Mouse (Mus musculus) retina, postnatal 1 day (tissue): Measurements from ENCODE around the gene Lhx8.
A peak's percentile ranks its signal among the peaks of the same experiment; 100 is the strongest.

Source experiments
- DNase-seq: peaks from one replicate; pipeline ENCODE4 v3.0.0-alpha.2; 2012

Lhx8 gene

DNA sequence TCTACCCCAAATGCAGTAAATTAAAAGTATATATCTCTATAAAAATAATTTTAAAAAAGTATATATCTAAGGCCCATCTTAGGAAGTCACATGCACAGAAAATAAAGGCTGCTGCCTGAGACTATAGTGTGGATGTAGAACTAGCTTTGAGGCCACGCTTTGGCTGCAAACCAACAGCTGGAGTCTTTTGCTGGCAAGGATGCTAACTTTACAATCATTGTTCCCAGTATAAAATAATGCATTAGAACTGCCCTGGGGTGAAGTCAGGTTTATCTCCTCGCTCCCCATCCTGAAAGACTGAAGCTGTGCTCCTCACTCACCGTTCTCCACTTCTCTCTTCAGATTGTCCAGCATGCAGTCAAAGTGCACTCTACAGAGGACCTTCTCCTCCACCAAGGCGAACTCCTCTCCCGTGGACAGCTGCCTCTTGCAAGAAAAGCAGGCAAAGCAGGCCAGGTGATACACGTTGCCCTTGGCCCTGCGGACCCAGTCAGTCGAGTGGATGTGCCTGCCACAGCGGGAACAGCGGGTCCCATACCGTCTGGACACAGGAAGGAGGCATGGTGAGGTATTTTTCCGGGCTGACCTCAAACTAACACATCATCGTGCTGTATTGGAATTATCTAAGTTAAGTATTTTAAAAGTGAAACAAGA lies 8.4 kb downstream of the Lhx8 start:
- no peak for DNase-seq

DNA sequence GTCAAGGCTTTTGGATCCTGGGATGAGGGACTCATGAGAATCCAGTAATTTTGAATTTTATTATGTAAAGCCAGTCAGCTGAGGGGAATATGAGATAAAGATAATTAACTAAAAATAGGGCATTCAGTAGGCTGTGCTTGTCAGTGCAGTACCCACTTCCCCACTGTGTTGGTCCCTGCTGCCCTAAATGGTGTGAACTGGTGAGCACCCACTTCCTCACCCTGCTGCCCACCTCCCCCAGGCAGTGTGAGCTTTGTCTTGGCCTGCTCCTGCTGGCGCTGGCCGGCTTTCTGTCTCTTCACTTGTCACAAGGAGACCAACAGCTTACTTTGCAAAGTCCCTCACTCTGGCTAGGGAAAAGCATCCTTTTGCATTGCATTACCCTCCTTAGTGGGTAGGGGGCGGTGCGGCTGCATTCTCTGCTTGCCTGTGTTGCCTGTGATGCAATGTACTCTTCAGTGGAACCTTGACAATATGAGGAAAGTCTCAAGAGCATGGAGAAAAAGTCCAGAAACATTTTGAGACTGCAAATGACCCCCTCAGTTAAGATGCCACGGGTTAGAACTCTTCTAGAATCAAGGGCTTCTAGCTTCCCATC lies 12.7 kb downstream of the Lhx8 start:
- peak; percentile 27 for DNase-seq

DNA sequence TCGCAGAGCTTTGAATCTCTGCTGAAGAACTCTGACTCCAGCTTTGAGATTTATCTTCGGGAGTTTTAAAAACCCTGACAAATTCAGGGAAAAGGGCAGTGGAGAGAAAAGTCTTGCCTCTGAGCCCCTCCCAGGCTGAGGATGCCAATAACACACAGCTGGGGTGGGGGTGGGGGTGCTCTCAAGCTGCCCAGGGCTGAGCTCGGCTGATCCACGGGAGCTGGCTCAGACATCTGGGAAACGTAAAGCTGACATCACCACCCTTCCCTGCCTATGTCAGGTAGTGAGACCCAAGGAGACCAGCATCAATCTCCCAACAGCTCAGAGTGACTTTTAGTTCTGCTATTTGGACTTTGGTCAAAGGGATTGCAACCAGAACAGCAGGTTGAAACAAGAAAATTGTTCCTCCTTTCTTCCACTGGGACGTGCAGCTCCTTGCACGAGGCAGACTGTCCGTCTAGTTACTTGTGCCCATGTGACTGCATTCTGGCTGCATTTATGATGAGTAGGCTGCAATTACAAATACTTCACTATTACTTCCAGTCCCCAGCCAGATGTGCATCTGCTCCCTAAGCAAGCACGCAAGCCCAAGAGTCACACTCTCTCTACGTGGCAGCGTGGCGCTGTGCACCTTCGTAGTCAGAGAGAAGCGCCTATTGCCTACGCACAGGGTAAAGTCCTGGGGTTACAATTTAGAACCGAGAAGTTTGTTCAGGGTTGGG lies 25.1 kb downstream of the Lhx8 start:
- peak; percentile 7 for DNase-seq

DNA sequence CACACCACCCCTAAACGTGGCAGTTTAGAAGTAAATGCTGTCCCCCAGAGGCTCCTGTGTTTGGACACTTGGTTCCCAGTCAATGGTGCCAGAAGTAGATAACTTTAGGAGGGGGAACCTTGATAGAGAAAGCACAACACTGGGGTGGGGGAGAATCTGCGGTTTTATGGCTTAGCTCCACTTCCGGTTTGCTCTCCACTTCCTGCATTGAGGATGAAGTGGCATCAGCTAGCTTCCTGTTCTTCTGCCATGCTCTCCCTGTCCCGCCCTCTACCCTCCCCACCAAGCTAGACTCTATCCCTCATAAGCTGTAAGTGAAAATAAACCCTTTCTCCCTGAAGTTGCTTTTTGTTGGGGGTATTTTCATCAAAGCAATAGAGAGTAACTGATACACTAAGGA lies 29.4 kb downstream of the Lhx8 start:
- DNase-seq, result no peak

DNA sequence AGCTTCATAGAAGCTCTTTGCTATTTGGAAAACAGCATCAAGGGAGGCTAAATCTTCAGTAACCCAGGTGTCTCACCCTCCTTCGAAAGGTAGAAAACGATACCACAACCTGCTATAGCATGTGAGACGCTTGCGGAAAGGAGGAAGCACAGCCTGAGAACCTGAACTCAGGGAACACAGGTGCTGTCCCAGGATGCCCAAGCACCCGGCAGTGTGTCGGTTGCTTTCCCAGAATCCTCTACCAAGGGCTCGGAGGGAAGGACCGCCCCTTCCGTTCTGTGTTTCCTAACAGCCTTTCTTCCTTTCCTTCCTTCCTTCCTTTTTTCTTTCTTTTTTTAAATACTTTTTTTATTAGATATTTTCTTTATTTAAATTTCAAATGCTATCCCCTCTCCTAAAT lies 30.5 kb downstream of the Lhx8 start:
- DNase-seq, result no peak

DNA sequence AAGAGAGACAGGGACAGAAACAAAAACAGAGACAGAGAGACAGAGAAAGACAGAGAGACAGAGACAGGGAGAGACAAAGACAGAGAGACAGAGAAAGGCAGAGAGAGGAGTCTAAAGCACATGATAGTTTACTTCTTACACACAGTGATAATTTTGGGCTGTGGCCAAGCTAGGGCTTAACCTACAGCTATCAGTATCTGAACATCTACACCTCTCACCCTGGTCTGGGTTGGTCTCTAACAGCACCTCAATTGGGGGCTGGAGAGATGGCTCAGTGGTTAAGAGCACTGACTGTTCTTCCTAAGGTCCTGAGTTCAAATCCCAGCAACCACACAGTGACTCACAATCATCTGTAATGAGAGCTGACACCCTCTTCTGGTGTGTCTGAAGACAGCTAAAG lies 32.0 kb downstream of the Lhx8 start:
- DNase-seq, result no peak

DNA sequence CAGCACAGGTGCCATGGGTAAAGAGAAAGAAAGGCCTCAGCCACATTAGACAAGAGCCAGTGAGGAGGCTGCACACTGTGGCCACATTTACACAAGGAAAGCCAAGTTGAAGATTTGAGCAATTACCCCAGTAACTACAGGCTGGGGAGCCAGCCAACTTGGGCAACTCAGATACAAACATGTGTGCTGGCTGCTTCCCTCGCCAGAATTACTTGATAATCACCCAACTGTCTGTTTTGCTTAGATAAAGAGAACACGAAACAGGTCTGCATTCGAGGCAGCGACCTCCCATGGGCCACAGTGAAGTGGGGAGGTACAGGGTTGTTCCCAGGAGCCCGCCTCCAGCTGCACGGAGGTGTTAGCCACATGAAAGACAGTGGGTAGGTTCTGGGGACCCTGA lies 33.0 kb downstream of the Lhx8 start:
- DNase-seq, result no peak

DNA sequence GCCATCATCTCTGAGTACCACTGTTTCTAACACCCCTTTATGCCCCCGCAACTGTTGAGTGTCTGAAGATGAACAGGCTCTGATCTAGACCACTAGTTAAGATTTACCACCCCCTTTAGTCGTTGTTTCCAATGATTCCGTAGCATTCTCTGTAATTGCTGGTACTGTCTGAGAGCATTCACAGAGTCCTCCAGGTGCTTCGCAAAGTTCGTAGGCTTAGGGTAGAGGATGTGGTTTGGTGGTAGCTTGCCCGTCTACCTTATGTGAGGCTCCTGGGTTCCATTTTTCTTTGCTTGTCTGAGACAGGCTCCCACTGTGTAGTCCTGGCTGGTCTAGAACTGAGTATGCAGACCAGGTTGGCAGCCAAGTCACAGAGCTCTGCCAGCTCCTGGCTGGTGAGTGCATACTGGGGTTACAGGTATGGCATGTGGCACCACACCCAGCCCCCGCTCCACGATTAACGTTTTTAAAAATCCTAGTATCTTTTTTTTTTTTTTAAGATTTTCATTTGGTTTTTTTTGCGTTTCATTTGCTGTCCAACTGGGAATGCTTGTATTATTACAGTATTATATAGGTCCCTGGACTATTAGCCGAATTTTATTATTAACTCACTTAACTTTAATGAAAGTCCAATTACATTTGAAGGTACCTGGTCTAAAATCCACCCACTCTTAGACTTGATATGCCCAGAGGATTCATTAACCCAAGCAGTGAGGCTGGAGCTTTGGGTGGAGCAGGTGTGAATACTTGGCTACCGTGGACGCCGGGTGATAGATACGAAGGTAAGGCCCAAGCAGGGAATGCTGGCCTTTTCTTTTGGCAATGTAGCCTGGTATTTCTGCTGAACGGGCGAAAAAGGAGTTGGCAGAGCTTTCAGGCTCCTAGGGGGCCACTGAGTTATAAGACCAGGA lies 35.3 kb downstream of the Lhx8 start:
- no peak for DNase-seq

DNA sequence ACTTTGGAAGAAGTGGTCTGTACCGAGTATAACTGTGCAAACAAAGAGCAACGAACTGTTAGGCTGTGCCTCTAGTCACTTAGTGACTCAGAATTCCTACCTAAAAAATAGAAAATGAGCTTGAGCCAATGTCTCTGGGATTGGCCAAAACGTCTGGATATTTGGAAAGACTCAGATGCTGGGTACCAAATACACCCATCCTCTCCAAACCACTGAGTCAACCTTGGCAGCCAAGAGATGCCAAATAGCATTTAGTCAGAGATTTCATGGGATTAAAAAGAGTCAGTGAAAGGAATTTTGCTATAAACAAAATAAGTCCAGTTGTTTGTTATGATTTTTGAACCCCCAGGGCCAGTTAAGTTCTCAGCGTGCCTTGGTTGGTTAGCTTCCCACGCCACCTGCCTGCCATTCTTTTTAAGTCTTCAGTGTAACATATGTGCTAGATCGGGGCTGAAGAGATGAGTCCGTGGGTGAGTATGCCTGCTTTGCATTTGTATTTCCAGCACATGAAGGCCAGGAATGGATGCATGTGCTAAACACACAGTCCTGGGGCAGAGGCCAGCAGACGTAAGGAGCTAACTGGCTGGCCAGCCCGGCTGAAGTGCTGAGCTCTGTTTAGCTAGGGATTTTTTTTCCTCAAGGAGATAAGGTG lies 36.5 kb downstream of the Lhx8 start:
- no peak for DNase-seq

DNA sequence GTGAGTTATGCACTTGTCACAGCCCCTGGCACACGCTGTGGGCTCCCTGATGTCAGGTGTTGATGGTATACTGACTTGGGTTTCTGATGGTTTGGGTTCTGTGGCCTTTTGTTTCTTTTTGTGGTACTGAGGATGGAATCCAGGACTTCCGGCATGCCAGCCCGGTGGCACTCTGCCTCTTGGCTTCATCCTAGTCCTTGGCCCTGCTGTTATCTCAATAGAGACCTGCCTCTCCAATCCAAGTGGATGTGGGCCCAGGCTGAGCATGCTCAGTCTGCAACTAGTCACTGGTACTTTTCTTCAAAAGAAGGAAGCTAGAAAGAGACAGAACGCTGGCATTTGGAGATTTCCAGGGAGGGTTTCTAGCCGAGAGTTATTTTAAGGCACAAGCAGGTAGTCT lies 38.3 kb downstream of the Lhx8 start:
- DNase-seq, result no peak

DNA sequence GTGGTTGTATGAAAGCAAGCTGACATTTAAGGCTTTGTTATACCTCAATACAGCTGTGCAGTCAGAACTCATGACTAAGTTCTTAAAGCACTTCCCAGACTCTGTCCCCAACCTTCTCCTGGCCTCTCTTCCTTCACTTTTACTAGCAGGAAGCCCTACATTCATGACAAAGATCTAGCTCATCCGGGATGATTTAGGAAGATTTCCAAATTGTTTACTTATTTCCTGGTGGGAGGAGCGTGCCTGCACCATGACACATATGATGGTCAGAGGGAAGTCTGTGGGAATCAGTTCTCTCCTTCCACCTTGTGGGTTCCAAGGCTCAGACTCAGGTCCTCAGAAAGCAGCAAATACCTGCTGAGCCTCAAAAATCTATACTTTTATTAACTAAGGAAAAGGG lies 40.1 kb downstream of the Lhx8 start:
- DNase-seq, result no peak

DNA sequence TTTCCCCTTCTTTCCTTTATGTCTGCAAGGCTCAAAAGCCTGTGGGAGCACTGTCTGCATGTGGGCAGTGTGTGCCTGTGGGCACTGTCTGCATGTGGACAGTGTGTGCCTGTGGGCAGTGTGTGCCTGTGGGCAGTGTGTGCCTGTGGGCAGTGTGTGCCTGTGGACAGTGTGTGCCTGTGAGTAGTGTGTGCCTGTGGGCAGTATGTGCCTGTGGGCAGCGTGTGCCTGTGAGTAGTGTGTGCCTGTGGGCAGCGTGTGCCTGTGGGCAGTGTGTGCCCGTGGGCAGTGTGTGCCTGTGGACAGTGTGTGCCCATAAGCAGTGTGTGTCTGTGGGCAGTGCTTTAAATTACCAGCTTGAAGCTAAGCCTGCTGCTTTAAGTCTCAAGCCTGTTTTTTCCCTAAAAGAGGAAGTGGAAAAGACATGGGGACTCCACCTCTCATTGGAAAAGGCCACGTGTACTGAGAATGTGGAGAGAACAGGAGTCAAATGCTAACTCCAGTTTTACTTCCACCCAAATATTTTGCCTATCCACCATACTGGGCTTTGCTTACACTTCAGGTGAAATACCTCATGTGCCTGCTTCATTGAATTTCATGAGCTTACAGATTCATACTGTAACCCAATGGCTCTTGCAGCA lies 41.9 kb downstream of the Lhx8 start:
- no peak for DNase-seq

DNA sequence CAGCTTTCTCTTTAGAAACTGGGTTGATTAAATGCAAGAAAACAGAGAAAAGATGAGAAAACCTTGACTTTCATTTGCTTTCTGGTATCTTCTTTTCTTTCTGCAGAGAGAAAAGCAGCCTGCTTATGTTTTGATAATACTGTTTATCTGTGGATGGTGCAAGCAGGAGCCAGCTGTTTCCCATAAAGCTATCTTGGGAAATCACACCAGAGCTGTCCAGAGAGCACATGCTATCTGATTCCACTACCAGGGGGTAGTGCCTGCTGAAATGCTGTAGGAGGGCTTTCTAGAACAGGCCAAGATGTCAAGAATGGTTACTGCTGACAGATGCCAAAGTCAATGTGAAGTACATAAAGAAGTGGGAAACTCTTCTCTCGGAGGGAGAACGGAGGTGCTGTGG lies 43.2 kb downstream of the Lhx8 start:
- DNase-seq, result no peak

DNA sequence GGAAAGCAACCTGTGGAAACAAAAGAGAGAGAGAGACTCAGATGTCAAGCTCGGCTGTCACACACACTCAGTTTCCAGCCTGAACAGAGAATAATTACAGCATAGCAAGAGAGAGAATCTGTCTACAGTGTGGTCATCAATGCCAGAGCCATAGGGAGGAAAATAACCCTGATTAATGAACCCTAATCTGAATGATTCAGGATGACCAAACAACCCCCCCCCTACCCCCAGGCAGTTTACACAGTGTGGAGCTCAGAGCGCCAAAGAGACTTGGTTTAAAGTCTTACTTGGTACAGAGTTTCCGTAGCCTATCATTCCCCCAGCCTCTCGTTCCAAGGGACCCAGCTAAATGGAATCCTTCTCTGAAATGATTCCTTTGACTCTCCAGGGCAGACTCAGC lies 45.1 kb downstream of the Lhx8 start:
- peak; percentile 5 for DNase-seq

DNA sequence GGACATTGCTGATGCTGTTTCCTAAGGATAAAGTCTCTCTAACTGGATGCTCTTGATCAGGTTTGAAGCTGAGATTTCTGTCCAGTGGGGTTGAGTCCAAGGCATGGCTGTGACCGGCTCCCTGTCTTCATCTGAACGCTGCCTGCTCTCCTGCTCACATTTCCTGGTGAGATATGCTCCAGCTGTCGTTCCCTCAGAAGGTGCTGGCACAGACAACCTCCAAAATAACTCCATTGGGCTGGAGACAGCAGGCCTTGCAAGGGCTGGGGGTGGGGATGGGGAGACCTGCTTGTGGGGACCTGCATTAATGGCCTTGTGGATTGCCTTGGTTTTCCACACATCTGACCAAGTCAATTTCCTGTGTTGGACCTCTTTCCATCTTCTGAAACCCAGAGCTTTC lies 46.2 kb downstream of the Lhx8 start:
- no peak for DNase-seq

DNA sequence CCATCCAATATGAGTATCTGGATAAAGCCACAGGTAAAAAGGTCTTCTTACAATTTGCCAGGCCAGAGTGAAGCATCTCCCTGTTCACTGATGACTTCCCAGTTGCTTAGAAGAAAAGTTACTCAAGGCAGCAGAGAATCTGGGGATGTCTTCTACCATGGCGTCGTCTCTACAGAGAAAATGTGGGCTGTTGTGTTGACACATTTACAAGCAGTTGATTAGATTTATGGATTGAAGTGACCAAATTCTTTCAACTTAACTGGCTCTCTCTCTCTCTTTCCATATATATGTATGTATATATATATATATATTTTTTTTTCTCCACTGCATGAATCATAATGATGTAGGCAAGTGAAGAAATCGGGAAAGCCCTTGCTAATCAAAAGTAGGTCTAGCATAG lies 55.8 kb downstream of the Lhx8 start:
- no peak for DNase-seq

DNA sequence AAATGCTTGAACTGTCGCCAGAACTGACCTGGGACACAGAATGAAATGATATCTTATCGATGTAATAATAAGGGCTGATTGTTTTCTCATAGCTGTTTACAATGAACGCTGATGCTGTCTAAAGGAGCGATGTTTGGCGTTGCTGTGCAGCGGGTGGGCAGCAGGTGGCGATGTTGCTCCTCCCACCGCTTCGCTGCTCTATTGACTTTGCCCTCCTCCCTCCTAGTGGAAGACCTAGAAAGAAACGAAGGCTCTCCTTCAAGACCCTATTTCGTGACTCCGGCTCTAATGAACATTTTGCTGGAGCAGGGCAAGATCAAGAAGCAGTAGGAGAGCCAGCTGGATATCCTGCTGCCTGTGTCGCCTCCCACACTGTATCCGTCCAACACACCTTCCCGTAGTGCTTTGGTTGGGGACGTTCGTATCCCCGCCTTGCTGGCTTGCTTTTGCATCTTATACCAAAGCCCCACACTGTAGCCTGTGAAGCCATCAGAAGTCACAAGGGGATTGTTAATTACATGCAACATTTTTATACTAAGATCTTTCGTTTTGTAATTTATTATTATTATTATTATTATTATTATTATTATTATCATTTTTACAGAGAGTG lies 60.6 kb downstream of the Lhx8 start:
- peak; percentile 80 for DNase-seq

DNA sequence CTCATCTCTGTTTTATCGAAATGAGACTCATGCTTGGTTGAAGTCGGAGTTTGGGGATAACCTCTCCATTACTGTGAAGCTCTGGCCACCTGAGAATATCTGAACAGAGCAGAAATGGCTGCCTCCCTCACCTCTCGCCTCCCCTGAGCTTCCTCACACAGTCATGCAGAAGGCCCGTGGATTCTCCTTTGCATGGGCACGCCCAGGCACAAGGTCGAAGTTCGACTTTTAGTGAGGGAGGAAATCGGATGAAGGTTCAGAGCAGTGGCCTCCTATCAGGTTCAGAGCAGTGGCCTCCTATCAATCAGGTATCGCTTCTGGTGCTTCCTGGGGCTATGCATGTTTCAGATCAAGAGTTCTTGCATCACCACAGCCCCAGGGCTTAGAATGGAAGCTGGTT lies 62.1 kb downstream of the Lhx8 start:
- DNase-seq, result no peak

DNA sequence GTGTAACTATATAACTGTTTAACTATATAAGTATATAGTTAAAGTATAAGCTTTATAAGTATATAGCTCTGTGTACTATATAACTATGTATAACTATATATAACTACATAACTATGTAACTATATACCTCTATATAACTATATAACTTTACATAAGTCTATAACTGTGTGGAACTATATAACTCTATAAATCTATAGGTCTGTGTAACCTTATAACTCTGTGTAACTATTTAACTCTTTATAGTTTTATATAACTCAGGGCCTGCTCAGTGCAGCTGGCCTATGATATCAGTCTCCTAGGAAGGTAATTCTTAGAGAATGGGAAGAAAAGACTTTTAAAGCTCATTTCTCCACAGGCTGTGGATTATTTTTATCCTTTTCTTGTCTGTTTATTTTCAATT lies 73.1 kb downstream of the Lhx8 start:
- no peak for DNase-seq
